8 mouse cellular contexts compared by ENCODE assay signal in genomic region chrX:136244574-136245229, GRCm38 (mm10). TPM values are rescaled to one million over a fixed set of nuclear protein-coding genes. Genes with fewer than 3 reads are reported as not detected.
DNase-seq lines count a peak whose midpoint lies in the region; ATAC-seq and TF ChIP-seq lines count a peak whose summit lies in the region.

Gene Tceal9 (plus strand): TSS chrX:136245079.

- peak within 1 kb of the TSS; percentile 86 for H3K9ac ChIP-seq in ES-E14 (ENCODE audit: insufficient read depth, low read depth, low read length, poor library complexity, severe bottlenecking)
- H3K9ac ChIP-seq in forebrain, postnatal 0 days, result peak within 1 kb of the TSS; percentile 55
- peak within 1 kb of the TSS; percentile 54 for H3K9ac ChIP-seq in lung, embryonic 15.5 days

- peak; percentile 72 for DNase-seq in ES-E14 (ENCODE audit: low read depth, low spot score)
- DNase-seq in cerebellum, adult 18-20 months, result peak; percentile 71 to 81
- peak; percentile 80 for DNase-seq in forebrain, postnatal 0 days
- peak; percentile 77 for DNase-seq in heart, postnatal 4 days
- DNase-seq in layer of hippocampus, adult 8-10 months (ENCODE audit: low spot score in 2 of 2), result peak; percentile 59
- peak; percentile 80 for DNase-seq in ovary, adult 18-20 months (ENCODE audit: low spot score)
- DNase-seq in thymus, postnatal 0 days (ENCODE audit: low spot score), result peak; percentile 51

- peak within 1 kb of the TSS; percentile 83 for H3K4me3 ChIP-seq in ES-E14 (ENCODE audit: insufficient read depth in 1 of 2, low read depth in 1 of 2, low read length in 2 of 2, poor library complexity in 1 of 2, severe bottlenecking in 1 of 2)
- H3K4me3 ChIP-seq in forebrain, postnatal 0 days (ENCODE audit: low read depth, low read length), result peak within 1 kb of the TSS; percentile 48
- H3K4me3 ChIP-seq in lung, embryonic 15.5 days, result peak within 1 kb of the TSS; percentile 54

- peak; percentile 94 for ATAC-seq in forebrain, postnatal 0 days
- ATAC-seq in lung, embryonic 15.5 days (ENCODE audit: borderline replicate concordance, extremely low read depth, low FRiP score, low TSS enrichment), result peak; percentile 93

- in situ Hi-C loops in ES-E14 (cut with MboI; ENCODE audit: low sequenced_read_pairs in 2 of 2, unreplicated experiment in 2 of 2), result no loop called here

- H3K36me3 ChIP-seq in ES-E14 (ENCODE audit: control insufficient read depth, insufficient read depth, low read length, poor library complexity, severe bottlenecking), result no peaks in the 10 kb centered on the region; the same call in 1 of the 2 replicates
- 0 out of 2 replicates have a peak, but pooled peaks cover 2% of the 10 kb centered on the region for H3K36me3 ChIP-seq in forebrain, postnatal 0 days (ENCODE audit: insufficient read depth)
- H3K36me3 ChIP-seq in lung, embryonic 15.5 days, result peaks cover 6% of the 10 kb centered on the region; the same call in 1 of the 2 replicates

- no peaks in the 10 kb centered on the region for H3K27me3 ChIP-seq in forebrain, postnatal 0 days (ENCODE audit: insufficient read depth, low read length)
- no peaks in the 10 kb centered on the region for H3K27me3 ChIP-seq in lung, embryonic 15.5 days

- 31% methylated on average over 20 of the region's 20 CpGs for WGBS in forebrain, postnatal 0 days
- 24% methylated on average over 20 of the region's 20 CpGs for WGBS in lung, embryonic 15.5 days

- TF ChIP-seq CTCF in forebrain, postnatal 0 days (IDR thresholded peaks at IDR 0.05; ENCODE audit: low read depth), result no peak

- no peaks in the 10 kb centered on the region for H3K9me3 ChIP-seq in ES-E14 (ENCODE audit: control insufficient read depth, insufficient read depth, low read depth, low read length)
- no peaks in the 10 kb centered on the region for H3K9me3 ChIP-seq in forebrain, postnatal 0 days (ENCODE audit: low read length)
- H3K9me3 ChIP-seq in lung, embryonic 15.5 days, result no peaks in the 10 kb centered on the region

- no peaks in the 10 kb centered on the region for H3K4me1 ChIP-seq in ES-E14 (ENCODE audit: control insufficient read depth in 2 of 2, insufficient read depth in 2 of 2, low read length in 2 of 2, poor library complexity in 1 of 2)
- H3K4me1 ChIP-seq in forebrain, postnatal 0 days (ENCODE audit: insufficient read depth), result no peaks in the 10 kb centered on the region
- H3K4me1 ChIP-seq in lung, embryonic 15.5 days, result peaks cover 4% of the 10 kb centered on the region; the same call in 1 of the 2 replicates

- H3K4me2 ChIP-seq in forebrain, postnatal 0 days (ENCODE audit: low read depth), result peak within 1 kb of the TSS; percentile 49
- peak within 1 kb of the TSS; percentile 49 for H3K4me2 ChIP-seq in lung, embryonic 15.5 days

- peak within 1 kb of the TSS; percentile 53 for H3K27ac ChIP-seq in ES-E14 (ENCODE audit: insufficient read depth, low read depth, low read length, poor library complexity, severe bottlenecking)
- peak within 1 kb of the TSS; percentile 67 for H3K27ac ChIP-seq in forebrain, postnatal 0 days (ENCODE audit: low read depth, low read length)
- H3K27ac ChIP-seq in lung, embryonic 15.5 days, result peak within 1 kb of the TSS; percentile 84

TF ChIP-seq in ES-E14, 5 proteins besides CTCF, POLR2A, EP300 and RAD21:
- TF ChIP-seq ZNF384 (IDR thresholded peaks at IDR 0.05; ENCODE audit: low read depth, low read length) (0 out of 2 replicates have a peak, but pooled peaks have one; percentile 6), ZC3H11A (IDR thresholded peaks at IDR 0.05; ENCODE audit: borderline replicate concordance, low read depth, low read length) (no peak), CHD2 (IDR thresholded peaks at IDR 0.05; ENCODE audit: low read depth, low read length) (no peak), HCFC1 (IDR thresholded peaks at IDR 0.05; ENCODE audit: borderline replicate concordance, insufficient read depth, low read length) (no peak)

RNA-seq across cellular contexts. Expression of gene Tceal9, which starts in this region (rescaled TPM):
- 121 and 243 TPM in 2 replicates for total RNA-seq in ES-E14 (2012; rRNA removed)
- 182 and 203 TPM in 2 replicates for total RNA-seq in forebrain, postnatal 0 days (2014; rRNA removed)
- polyA plus RNA-seq in forebrain, postnatal 0 days (2015; fragmentation: Nextera tagmentation; extraction: Ambion mirVana), result 263 and 323 TPM in 2 replicates
- 100 to 1,000 TPM; 210 to 224 TPM for total RNA-seq in heart, postnatal 4 days (2021)
- 10 to 100 TPM; 94.0 to 97.6 (median 95.5) TPM for total RNA-seq in layer of hippocampus, adult 8-10 months (2022)
- 621 and 638 TPM in 2 replicates for polyA plus RNA-seq in lung, embryonic 15.5 days (2015; fragmentation: Nextera tagmentation; extraction: Ambion mirVana)
- 158 and 169 TPM in 2 replicates for polyA plus RNA-seq in thymus, postnatal 0 days (2015; fragmentation: Nextera tagmentation; extraction: Ambion mirVana)

Comparison
In these comparisons a context has a peak if more than half of its experiments do, and no peak if none do; other contexts are left out.
1. Peak in every context shown above with its lines: DNase-seq, ATAC-seq, H3K4me3 ChIP-seq and H3K27ac ChIP-seq.